Mouse (Mus musculus): Measurements from ENCODE around the gene Gm20403. TPM values are rescaled to one million over a fixed set of nuclear protein-coding genes. Genes with fewer than 3 reads are reported as not detected.

Gene Gm20403
- total RNA-seq (2014; rRNA removed) (not detected in 2 replicates), polyA plus RNA-seq (2015; fragmentation: Nextera tagmentation; extraction: Ambion mirVana) (not detected in 2 replicates)

- peak within 1 kb of the TSS; percentile 75 for H3K27ac ChIP-seq (ENCODE audit: low read depth, low read length)
- H3K27me3 ChIP-seq (ENCODE audit: insufficient read depth, low read length), result no peaks in the 10 kb centered on the region
- H3K4me2 ChIP-seq (ENCODE audit: low read depth), result peak within 1 kb of the TSS; percentile 89
- DNase-seq, result peak; percentile 56
- no peaks in the 10 kb centered on the region for H3K4me1 ChIP-seq (ENCODE audit: insufficient read depth)
- peak within 1 kb of the TSS; percentile 83 for H3K4me3 ChIP-seq (ENCODE audit: low read depth, low read length)
- H3K9ac ChIP-seq, result peak within 1 kb of the TSS; percentile 62
- no peaks in the 10 kb centered on the region for H3K36me3 ChIP-seq (ENCODE audit: insufficient read depth)
- no peak for TF ChIP-seq CTCF (IDR thresholded peaks at IDR 0.05; ENCODE audit: low read depth)
- no peaks in the 10 kb centered on the region for H3K9me3 ChIP-seq (ENCODE audit: low read length)
- WGBS, result under 1% methylated on average over 55 of the region's 60 CpGs
- ATAC-seq, result peak; percentile 74
These were observed at the start of gene Gm20403 for GRCm38 (mm10) chr12:54986052-54986717. Gm20403 (minus strand) TSS chr12:54986529.

- Histone ChIP-seq H3K4me1 (ENCODE audit: insufficient read depth) (no peaks in the 10 kb centered on the region), H3K4me3 (ENCODE audit: low read depth, low read length) (no peak overlapping the region), H3K4me2 (ENCODE audit: low read depth) (no peak overlapping the region), H3K36me3 (ENCODE audit: insufficient read depth) (no peaks in the 10 kb centered on the region), H3K9me3 (ENCODE audit: low read length) (no peaks in the 10 kb centered on the region), H3K9ac (no peak overlapping the region), H3K27me3 (ENCODE audit: insufficient read depth, low read length) (no peaks in the 10 kb centered on the region), H3K27ac (ENCODE audit: low read depth, low read length) (no peak overlapping the region)
- DNase-seq (no peak), ATAC-seq (no peak)
- TF ChIP-seq CTCF (IDR thresholded peaks at IDR 0.05; ENCODE audit: low read depth), result no peak
- WGBS, result 73% methylated on average over 3 of the region's 3 CpGs
These were observed 40.8 kb upstream of the Gm20403 start for GRCm38 (mm10) chr12:55027088-55027487.

- 68% methylated on average over 2 of the region's 2 CpGs for WGBS
These were observed 37.0 kb upstream of the Gm20403 start for GRCm38 (mm10) chr12:55023284-55023683.

GRCm38 (mm10) chr12:55019421-55019877 is 33.1 kb upstream of the Gm20403 start:
- 88% methylated on average over 7 of the region's 7 CpGs for WGBS
- Histone ChIP-seq H3K4me3 (ENCODE audit: low read depth, low read length) (no peak overlapping the region), H3K27me3 (ENCODE audit: insufficient read depth, low read length) (no peaks in the 10 kb centered on the region), H3K36me3 (ENCODE audit: insufficient read depth) (no peaks in the 10 kb centered on the region), H3K27ac (ENCODE audit: low read depth, low read length) (no peak overlapping the region), H3K4me1 (ENCODE audit: insufficient read depth) (no peaks in the 10 kb centered on the region), H3K4me2 (ENCODE audit: low read depth) (no peak overlapping the region), H3K9me3 (ENCODE audit: low read length) (no peaks in the 10 kb centered on the region), H3K9ac (no peak overlapping the region)
- DNase-seq (no peak), ATAC-seq (no peak)
- TF ChIP-seq CTCF (IDR thresholded peaks at IDR 0.05; ENCODE audit: low read depth), result no peak

More at GRCm38 (mm10) chr12:55023284-55023683, 37.0 kb upstream of the Gm20403 start:
- Histone ChIP-seq H3K4me1 (ENCODE audit: insufficient read depth) (no peaks in the 10 kb centered on the region), H3K4me3 (ENCODE audit: low read depth, low read length) (no peak overlapping the region), H3K4me2 (ENCODE audit: low read depth) (no peak overlapping the region), H3K27me3 (ENCODE audit: insufficient read depth, low read length) (no peaks in the 10 kb centered on the region), H3K36me3 (ENCODE audit: insufficient read depth) (no peaks in the 10 kb centered on the region), H3K27ac (ENCODE audit: low read depth, low read length) (no peak overlapping the region), H3K9me3 (ENCODE audit: low read length) (no peaks in the 10 kb centered on the region), H3K9ac (no peak overlapping the region)
- no peak for TF ChIP-seq CTCF (IDR thresholded peaks at IDR 0.05; ENCODE audit: low read depth)
- no peak for DNase-seq
- no peak for ATAC-seq

GRCm38 (mm10) chr12:55017119-55017721 is 30.9 kb upstream of the Gm20403 start:
- Histone ChIP-seq H3K9me3 (ENCODE audit: low read length) (no peaks in the 10 kb centered on the region), H3K4me1 (ENCODE audit: insufficient read depth) (no peaks in the 10 kb centered on the region), H3K9ac (no peak overlapping the region), H3K27ac (ENCODE audit: low read depth, low read length) (no peak overlapping the region), H3K27me3 (ENCODE audit: insufficient read depth, low read length) (no peaks in the 10 kb centered on the region), H3K4me2 (ENCODE audit: low read depth) (no peak overlapping the region), H3K4me3 (ENCODE audit: low read depth, low read length) (no peak overlapping the region), H3K36me3 (ENCODE audit: insufficient read depth) (no peaks in the 10 kb centered on the region)
- DNase-seq (no peak), ATAC-seq (no peak)
- WGBS, result 45% methylated on average over 9 of the region's 9 CpGs
- no peak for TF ChIP-seq CTCF (IDR thresholded peaks at IDR 0.05; ENCODE audit: low read depth)

- no peak for ATAC-seq
- H3K36me3 ChIP-seq (ENCODE audit: insufficient read depth), result no peaks in the 10 kb centered on the region
- 69% methylated on average over 8 of the region's 8 CpGs for WGBS
These were observed 30.2 kb upstream of the Gm20403 start for GRCm38 (mm10) chr12:55016339-55017118.

More at GRCm38 (mm10) chr12:55016339-55017118, 30.2 kb upstream of the Gm20403 start:
- Histone ChIP-seq H3K4me1 (ENCODE audit: insufficient read depth) (no peaks in the 10 kb centered on the region), H3K4me2 (ENCODE audit: low read depth) (no peak overlapping the region), H3K27me3 (ENCODE audit: insufficient read depth, low read length) (no peaks in the 10 kb centered on the region), H3K4me3 (ENCODE audit: low read depth, low read length) (no peak overlapping the region), H3K27ac (ENCODE audit: low read depth, low read length) (no peak overlapping the region), H3K9me3 (ENCODE audit: low read length) (no peaks in the 10 kb centered on the region), H3K9ac (no peak overlapping the region)
- no peak for DNase-seq
- TF ChIP-seq CTCF (IDR thresholded peaks at IDR 0.05; ENCODE audit: low read depth), result no peak
